Mouse (Mus musculus): ENCODE data around the gene Nipal1.

Nipal1 gene

GRCm38 (mm10) chr5:72664126-72664525, 16.5 kb downstream of the Nipal1 start:
- ATAC-seq (ENCODE audit: insufficient number of reproducible peaks, low FRiP score, low TSS enrichment), result no peak

GRCm38 (mm10) chr5:72664854-72665253, 17.3 kb downstream of the Nipal1 start:
- ATAC-seq (ENCODE audit: insufficient number of reproducible peaks, low FRiP score, low TSS enrichment), result no peak

- ATAC-seq (ENCODE audit: insufficient number of reproducible peaks, low FRiP score, low TSS enrichment), result no peak
These were observed 17.7 kb downstream of the Nipal1 start for GRCm38 (mm10) chr5:72665281-72665680.

GRCm38 (mm10) chr5:72666428-72666827, 18.8 kb downstream of the Nipal1 start:
- ATAC-seq (ENCODE audit: insufficient number of reproducible peaks, low FRiP score, low TSS enrichment), result no peak

GRCm38 (mm10) chr5:72668351-72668750, 20.8 kb downstream of the Nipal1 start:
- no peak for ATAC-seq (ENCODE audit: insufficient number of reproducible peaks, low FRiP score, low TSS enrichment)

GRCm38 (mm10) chr5:72671017-72671699, 23.6 kb downstream of the Nipal1 start:
- ATAC-seq (ENCODE audit: insufficient number of reproducible peaks, low FRiP score, low TSS enrichment), result no peak

GRCm38 (mm10) chr5:72674994-72675542, 27.5 kb downstream of the Nipal1 start:
- ATAC-seq (ENCODE audit: insufficient number of reproducible peaks, low FRiP score, low TSS enrichment), result no peak

GRCm38 (mm10) chr5:72681451-72681850, 33.9 kb downstream of the Nipal1 start:
- ATAC-seq (ENCODE audit: insufficient number of reproducible peaks, low FRiP score, low TSS enrichment), result no peak

GRCm38 (mm10) chr5:72689556-72689955, 42.0 kb downstream of the Nipal1 start:
- ATAC-seq (ENCODE audit: insufficient number of reproducible peaks, low FRiP score, low TSS enrichment), result no peak

GRCm38 (mm10) chr5:72690516-72690915, 42.9 kb downstream of the Nipal1 start:
- no peak for ATAC-seq (ENCODE audit: insufficient number of reproducible peaks, low FRiP score, low TSS enrichment)

GRCm38 (mm10) chr5:72694684-72695083, 47.1 kb downstream of the Nipal1 start:
- no peak for ATAC-seq (ENCODE audit: insufficient number of reproducible peaks, low FRiP score, low TSS enrichment)

GRCm38 (mm10) chr5:72696491-72696890, 48.9 kb downstream of the Nipal1 start:
- no peak for ATAC-seq (ENCODE audit: insufficient number of reproducible peaks, low FRiP score, low TSS enrichment)

- ATAC-seq (ENCODE audit: insufficient number of reproducible peaks, low FRiP score, low TSS enrichment), result no peak
These were observed 50.7 kb downstream of the Nipal1 start for GRCm38 (mm10) chr5:72698343-72698742.

GRCm38 (mm10) chr5:72698818-72699499, 51.4 kb downstream of the Nipal1 start:
- ATAC-seq (ENCODE audit: insufficient number of reproducible peaks, low FRiP score, low TSS enrichment), result no peak

- ATAC-seq (ENCODE audit: insufficient number of reproducible peaks, low FRiP score, low TSS enrichment), result no peak
These were observed 51.9 kb downstream of the Nipal1 start for GRCm38 (mm10) chr5:72699500-72699818.

GRCm38 (mm10) chr5:72702202-72702601, 54.6 kb downstream of the Nipal1 start:
- no peak for ATAC-seq (ENCODE audit: insufficient number of reproducible peaks, low FRiP score, low TSS enrichment)

GRCm38 (mm10) chr5:72706095-72706494, 58.5 kb downstream of the Nipal1 start:
- ATAC-seq (ENCODE audit: insufficient number of reproducible peaks, low FRiP score, low TSS enrichment), result no peak

- no peak for ATAC-seq (ENCODE audit: insufficient number of reproducible peaks, low FRiP score, low TSS enrichment)
These were observed 59.1 kb downstream of the Nipal1 start for GRCm38 (mm10) chr5:72706722-72707121.

- ATAC-seq (ENCODE audit: insufficient number of reproducible peaks, low FRiP score, low TSS enrichment), result no peak
These were observed 61.9 kb downstream of the Nipal1 start for GRCm38 (mm10) chr5:72709451-72709850.

GRCm38 (mm10) chr5:72709976-72710375, 62.4 kb downstream of the Nipal1 start:
- ATAC-seq (ENCODE audit: insufficient number of reproducible peaks, low FRiP score, low TSS enrichment), result no peak

- no peak for ATAC-seq (ENCODE audit: insufficient number of reproducible peaks, low FRiP score, low TSS enrichment)
These were observed 63.1 kb downstream of the Nipal1 start for GRCm38 (mm10) chr5:72710572-72711278.

All from cerebellum, adult (tissue).